Mouse (Mus musculus): ENCODE data around the gene Ak1.
A peak's percentile ranks its signal among the peaks of the same experiment; 100 is the strongest.

Gene Ak1

GRCm38 (mm10) chr2:32628044-32628550 is 6.5 kb downstream of the Ak1 start:
- DNase-seq (ENCODE audit: low read depth): no peak

GRCm38 (mm10) chr2:32628729-32629128 is 7.2 kb downstream of the Ak1 start:
- no peak for DNase-seq (ENCODE audit: low read depth)

DNA sequence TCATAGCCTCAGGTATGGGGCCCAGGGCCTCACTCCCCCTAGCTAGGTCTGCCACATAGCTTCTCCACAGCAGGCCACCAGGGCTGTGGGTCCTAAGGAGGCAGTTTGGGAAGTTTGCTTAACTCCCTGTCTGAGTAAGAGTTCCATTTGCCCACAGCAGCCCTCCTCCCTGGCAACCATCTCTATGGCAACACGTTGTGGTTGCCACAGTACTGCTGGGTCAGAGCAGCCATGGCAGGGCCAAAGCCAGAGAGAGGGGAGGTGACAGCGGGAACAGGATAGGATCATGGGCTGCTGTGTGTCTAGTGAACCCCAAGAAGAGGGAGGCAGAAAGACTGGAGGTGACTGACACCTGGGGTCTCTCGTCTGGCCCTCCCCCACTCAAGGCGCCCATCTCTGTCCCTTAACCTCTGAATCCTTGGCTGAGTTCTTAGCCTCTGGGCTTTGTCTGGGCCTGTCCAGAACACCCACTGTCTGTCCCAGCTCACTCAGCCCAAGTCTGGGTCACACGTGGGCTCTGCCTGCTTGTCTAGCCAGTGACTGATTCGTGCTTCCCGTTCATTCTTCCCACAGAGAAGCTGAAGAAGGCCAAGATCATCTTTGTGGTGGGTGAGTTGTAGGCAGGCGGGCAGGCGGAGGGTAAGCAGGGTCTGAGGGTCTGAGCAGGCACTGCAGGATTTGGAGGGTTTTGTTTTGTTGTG is 7.9 kb downstream of the Ak1 start:
- DNase-seq (ENCODE audit: low read depth): no peak

DNA sequence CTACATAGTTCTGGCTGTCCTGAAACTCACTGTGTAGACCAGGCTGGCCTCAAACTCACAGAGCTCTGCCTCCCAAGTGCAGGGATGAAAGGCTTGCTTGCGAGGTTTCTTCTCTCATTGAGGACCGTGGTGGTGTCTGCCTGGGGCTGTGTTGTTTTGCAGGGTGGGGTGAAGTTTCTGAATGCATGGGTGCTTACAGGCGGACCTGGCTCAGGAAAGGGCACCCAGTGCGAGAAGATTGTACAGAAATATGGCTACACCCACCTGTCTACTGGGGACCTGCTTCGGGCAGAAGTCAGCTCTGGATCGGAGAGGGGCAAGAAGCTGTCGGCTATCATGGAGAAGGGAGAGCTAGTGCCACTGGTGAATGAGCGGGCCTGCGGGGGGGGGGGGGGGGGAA is 8.5 kb downstream of the Ak1 start:
- DNase-seq (ENCODE audit: low read depth): no peak

DNA sequence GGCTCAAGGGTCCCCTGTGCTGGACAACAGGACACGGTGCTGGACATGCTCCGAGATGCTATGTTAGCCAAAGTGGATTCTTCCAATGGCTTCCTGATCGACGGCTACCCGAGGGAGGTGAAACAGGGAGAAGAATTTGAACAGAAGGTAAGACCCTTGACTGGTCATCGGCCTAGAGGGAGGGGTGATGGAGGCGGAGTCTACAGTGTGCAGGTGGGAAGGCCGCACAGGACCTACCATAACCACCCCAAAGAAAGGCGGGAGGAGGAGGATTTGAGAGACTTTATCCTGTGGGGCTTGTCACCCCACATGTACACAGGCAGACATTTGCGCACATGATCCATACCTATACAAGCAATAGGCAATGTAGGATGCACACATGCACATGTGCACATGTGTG is 9.5 kb downstream of the Ak1 start:
- DNase-seq (ENCODE audit: low read depth): no peak

DNA sequence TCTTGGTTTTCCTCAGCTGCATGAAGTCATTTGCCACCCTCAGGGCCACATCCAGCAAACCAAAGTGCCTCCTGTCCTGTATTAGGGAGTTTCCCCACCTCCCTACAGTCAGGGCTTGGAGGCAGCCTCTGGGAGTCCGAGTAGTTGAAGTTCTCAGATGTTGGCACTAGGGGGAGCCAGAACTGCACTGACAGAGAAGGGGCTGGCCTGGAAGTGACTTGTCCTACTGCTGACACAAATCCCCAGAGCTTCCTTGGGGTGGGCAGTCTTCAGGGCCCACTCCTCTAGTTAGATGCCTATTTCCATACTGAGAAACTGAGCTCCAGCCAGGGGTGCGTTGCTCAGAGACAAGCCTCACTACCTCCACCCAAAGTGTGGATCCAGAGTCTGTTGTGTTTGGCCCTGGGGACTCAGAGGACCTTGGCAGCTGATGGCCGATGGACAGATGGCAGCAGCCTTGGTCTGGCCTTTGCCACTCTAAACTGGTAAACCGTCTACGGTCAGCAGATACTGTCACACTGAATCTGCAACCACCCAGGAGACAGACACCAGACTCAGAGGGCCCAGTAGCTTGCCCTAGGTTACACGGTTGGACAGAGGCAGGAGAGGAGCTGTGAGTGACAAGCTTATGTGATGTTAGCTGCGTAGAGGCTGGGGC is 10.3 kb downstream of the Ak1 start:
- peak; percentile 89 for DNase-seq (ENCODE audit: low read depth)

DNA sequence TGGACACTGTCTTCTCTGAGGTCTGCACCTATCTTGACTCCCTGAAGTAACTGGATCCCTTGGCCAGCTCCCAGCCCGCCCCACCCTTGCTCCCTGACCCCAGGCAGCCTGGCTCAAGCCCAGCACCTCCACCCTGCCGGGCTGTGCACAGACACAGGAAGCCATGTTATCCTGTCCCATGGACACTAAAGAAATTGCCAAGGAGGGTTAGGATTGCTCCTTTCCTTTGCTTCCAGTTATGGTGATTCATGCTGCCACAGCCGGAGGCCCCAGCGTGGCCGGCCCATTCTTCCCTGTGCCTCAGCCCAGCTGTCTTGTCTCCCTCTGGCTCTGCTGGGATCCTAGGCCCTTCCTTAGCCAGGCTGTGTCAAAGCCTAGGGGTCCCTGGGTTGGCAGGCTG is 12.1 kb downstream of the Ak1 start:
- no peak for DNase-seq (ENCODE audit: low read depth)

- no peak for DNase-seq (ENCODE audit: low read depth)
Observed at GRCm38 (mm10) chr2:32634277-32635105, 12.9 kb downstream of the Ak1 start.

- DNase-seq (ENCODE audit: low read depth): no peak
Observed at GRCm38 (mm10) chr2:32636617-32637016, 15.1 kb downstream of the Ak1 start.

DNA sequence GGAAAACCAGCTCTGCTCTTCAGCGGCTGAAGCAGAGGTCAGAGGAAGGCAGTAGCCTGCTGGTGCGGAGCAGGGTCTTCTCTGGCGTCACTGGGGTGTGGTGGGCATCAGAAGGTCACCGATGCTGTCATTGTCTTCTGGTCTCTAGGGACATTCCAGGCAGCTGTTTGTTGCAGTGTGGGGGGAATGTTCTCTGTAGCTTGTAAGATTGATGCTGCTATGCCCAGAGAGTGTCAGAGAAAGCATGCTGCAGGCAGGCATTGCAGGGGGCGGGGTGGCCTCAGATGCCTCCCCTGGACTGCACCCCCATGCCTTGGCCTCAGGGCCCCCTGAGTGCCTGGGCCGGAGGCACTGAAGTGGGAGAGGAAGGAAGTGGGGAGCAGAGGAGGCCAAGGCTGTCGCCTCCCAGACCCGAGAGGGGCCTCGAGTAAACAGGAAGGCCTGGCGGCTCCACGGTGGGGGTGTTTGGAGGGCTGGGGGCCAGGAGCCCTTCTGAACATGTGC is 16.3 kb downstream of the Ak1 start:
- peak; percentile 18 for DNase-seq (ENCODE audit: low read depth)

DNA sequence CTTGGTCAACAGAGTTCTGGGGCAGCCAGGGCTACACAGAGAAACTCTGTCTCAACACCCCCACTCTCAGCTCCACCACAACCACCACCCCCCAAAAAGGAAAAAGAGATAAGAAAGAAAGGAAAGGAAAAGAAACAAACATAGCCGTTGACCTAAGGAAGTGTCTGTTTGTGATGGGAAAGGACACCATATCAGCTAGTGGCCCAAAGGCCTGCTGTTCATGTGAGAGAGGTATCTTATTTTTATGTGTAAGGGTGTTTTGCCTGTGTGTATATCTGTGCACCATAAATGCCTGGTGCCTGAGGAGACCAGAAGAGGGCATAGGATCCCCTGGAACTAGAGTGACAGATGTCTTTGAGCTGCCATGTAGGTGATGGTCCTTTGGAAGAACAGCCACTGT is 18.1 kb downstream of the Ak1 start:
- no peak for DNase-seq (ENCODE audit: low read depth)

DNA sequence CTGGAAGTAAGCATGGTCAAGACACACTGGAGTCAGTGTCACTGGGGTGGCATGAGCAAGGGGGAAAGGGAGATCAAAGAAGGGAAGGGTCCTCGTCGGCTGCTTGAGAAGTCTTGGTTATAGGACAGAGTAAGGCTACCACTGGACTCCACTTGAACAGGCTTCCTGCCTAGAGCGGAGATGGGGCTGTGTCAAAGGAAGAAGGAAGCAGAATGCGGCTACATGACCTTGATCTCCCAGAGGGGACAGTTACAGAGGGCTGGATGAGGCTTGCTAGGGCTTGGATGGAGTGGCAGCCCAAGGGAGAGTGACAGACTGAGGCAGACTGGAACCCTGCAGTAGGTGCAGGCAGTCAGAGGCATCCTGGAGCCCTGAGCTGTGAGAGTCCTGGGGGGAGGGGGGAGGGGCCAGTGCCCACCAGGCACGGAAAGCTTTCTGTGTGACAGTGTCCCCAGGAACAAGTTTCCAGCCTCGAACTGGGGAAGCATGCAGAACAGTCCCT is 19.0 kb downstream of the Ak1 start:
- no peak for DNase-seq (ENCODE audit: low read depth)

DNA sequence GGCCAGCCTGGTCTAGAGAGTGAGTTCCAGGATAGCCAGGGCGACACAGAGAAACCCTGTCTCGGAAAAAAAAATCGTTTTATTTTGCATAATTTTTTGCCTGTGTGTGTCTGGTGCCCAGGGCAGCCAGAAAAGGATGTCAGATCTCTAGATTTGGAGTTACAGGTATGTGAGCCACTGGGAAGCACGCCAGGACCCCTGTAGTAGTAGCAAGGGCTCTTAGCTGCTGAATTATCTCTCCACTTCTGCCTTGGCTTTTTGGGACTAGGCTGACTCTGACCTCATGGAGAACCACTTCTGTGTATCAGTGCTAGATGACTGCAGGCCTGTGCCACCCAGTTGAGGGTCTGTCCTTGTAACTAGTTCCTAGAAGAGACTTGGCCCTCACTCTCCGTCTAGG is 20.3 kb downstream of the Ak1 start:
- no peak for DNase-seq (ENCODE audit: low read depth)

GRCm38 (mm10) chr2:32642813-32643212 is 21.3 kb downstream of the Ak1 start:
- no peak for DNase-seq (ENCODE audit: low read depth)

DNA sequence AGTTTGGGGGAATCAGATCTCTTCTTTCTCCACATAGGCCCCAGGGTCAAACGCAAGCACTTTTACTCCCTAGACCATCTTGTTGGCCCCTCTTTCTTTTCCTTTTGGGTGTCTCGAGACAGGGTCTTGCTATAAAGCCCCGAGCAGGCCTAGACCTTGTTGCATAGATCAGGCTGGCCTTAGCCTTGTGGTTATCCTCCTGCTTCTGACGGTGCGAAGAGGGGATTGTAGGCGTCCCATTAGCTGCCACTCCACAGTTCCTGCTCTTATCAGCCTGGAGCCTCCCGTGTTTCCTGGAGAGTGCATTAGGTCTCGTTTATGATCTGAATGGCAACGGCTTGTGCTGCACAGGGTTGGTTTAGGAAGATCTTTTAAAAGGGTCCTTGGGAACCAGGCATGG is 22.5 kb downstream of the Ak1 start:
- no peak for DNase-seq (ENCODE audit: low read depth)

DNA sequence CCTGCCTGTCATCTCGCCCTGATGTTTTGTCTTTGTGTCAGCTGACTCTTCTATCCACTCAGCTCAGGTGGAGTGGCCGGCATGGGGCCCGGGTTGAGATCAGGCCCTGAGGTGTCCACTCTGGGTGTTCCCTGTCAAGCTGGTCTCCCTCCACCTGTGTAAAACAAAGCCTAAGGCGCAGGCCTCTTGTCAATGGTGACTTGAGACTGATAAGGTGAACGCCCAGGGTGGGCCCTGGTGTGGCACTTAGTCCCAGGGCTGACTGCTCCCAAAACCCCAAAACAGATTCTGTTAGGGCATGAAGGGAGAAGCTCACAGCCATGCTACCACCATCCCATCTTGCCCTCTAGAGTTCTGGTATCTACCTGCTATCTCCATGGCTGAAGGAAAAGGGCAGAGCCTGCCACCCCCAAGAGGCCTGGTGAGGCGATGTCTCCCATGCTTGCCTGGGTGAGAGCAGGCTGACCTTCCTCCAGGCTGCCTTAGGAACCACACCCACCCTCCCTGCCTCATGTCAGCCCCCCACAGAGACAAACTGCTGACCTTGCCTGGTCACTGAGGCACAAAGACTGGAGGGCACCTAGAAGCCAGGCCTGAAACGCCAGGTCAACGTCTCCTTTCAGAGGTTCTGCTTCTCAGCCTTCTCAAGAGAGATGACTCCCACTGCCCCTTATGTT is 23.4 kb downstream of the Ak1 start:
- no peak for DNase-seq (ENCODE audit: low read depth)

GRCm38 (mm10) chr2:32645647-32646046 is 24.1 kb downstream of the Ak1 start:
- DNase-seq (ENCODE audit: low read depth): no peak

DNA sequence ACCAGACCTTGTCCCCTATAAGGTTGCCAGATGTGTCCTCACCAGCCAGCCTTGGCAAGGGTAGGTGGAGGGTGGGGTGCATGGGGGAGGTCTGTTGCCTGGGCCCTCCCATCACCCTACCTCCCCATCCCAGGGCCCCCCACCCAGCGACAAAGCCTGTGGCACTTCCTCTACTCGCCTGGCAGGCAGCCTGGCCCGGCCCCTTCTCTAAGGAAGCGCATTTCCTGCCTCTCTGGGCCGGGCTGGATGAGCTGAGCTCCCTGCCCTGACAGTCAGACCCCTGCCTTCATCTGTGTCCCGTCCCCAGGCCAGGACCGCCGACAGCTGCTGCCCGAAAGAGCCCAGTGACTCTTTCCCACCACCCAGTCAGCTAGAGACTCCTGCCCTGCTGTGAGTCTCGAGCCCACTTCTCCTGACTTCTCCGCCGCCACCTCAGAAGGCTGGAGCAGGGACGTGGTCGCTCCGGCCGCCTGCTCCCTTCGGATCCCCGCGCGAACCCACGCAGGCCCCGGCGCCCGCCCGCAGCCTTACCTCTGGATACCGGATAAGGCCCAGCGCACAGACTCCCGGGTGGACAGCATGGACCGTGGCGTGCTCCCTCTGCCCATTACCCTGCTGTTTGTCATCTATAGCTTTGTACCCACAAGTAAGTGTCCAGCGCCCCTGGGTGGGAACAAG is 25.0 kb downstream of the Ak1 start, which contains the start of gene Eng:
Gene Eng, plus strand, starts transcription at position 217 of the 678 bp plus-strand sequence.
- no peak for DNase-seq (ENCODE audit: low read depth)

- no peak for DNase-seq (ENCODE audit: low read depth)
Observed at GRCm38 (mm10) chr2:32647366-32647765, 25.8 kb downstream of the Ak1 start.

DNA sequence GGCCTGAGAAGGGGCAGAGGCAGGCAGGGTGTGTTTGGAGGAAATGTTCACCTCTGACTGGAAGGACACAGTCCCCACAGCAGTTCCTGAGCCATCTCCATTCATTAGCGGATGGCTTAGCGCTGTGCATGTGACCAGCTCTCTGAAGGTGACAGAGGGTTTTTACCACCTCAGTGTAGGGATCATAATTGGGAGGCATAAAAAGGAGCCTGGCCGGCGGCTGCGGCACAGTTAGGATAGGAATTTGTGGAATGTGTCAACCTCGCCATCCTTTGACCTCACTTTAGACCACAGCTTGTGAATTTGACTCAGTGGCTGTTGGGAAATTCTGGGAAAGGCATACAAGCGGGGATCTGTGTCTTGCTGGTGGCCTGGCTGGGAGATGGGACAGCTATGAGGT is 32.2 kb downstream of the Ak1 start:
- no peak for DNase-seq (ENCODE audit: low read depth)

GRCm38 (mm10) chr2:32654743-32655393 is 33.3 kb downstream of the Ak1 start:
- no peak for DNase-seq (ENCODE audit: low read depth)

Measured in induced T-regulatory cell, adult 2 months (primary cell).